Mouse (Mus musculus) embryonic facial prominence, embryonic 13.5 days (tissue): ENCODE measurements around the gene Lor. TPM values are rescaled to one million over a fixed set of nuclear protein-coding genes. Genes with fewer than 3 reads are reported as not detected.

Experiments
- ATAC-seq: fragments of 200-750 bp; cut with Nextera tagmentation; 2 replicates; pipeline ENCODE4 v1.8.0; 2017; ENCODE audit warnings: low read depth; ENCODE audit not compliant: insufficient number of reproducible peaks, insufficient read depth, low FRiP score, low TSS enrichment
- H3K27ac ChIP-seq: fragments of 300-500 bp; sonication (generic); 2 replicates; pipeline ENCODE4 v1.5.1; 2015; ENCODE audit warnings: moderate library complexity, mild to moderate bottlenecking, inconsistent platforms
- H3K27me3 ChIP-seq: fragments of 300-500 bp; sonication (generic); 2 replicates; pipeline ENCODE4 v1.6.1; 2015; ENCODE audit warnings: mild to moderate bottlenecking, inconsistent platforms
- H3K36me3 ChIP-seq: fragments of 300-500 bp; sonication (generic); 2 replicates; pipeline ENCODE4 v1.6.1; 2015; ENCODE audit warnings: mild to moderate bottlenecking, inconsistent platforms
- H3K4me1 ChIP-seq: fragments of 300-500 bp; sonication (generic); 2 replicates; pipeline ENCODE4 v1.6.1; 2015; ENCODE audit warnings: inconsistent platforms
- H3K4me2 ChIP-seq: fragments of 300-500 bp; sonication (generic); 2 replicates; pipeline ENCODE4 v1.6.1; 2015; ENCODE audit warnings: moderate library complexity, mild to moderate bottlenecking, inconsistent platforms
- H3K4me3 ChIP-seq: fragments of 300-500 bp; sonication (generic); 2 replicates; pipeline ENCODE4 v1.5.1; 2015; ENCODE audit warnings: mild to moderate bottlenecking, inconsistent platforms
- H3K9ac ChIP-seq: fragments of 300-500 bp; sonication (generic); 2 replicates; pipeline ENCODE4 v1.6.1; 2015; ENCODE audit warnings: mild to moderate bottlenecking, inconsistent platforms
- H3K9me3 ChIP-seq: fragments of 300-500 bp; sonication (generic); 2 replicates; pipeline ENCODE4 v1.6.1; 2016; ENCODE audit warnings: inconsistent platforms
- WGBS: fragments of 180-500 bp; shearing (Covaris S2); methylation state at CpG from one replicate; pipeline ENCODE4 v1.1.7; 2015; ENCODE audit warnings: mixed read lengths; 5-methylcytosine and 5-hydroxymethylcytosine counted together
- microRNA-seq: library from miRNA; unstranded; fragments of <30 nt; microRNA quantifications from one replicate; pipeline ENCODE4, GENCODE M21; 2016
- polyA plus RNA-seq: library from polyadenylated mRNA; unstranded; fragments of >200 nt; fragmentation: Nextera tagmentation; extraction: Ambion mirVana; gene quantifications from 2 replicates; pipeline ENCODE4 v1.2.1, GENCODE M21; 2015

Lor gene
- polyA plus RNA-seq, 1 experiment from 2014 or later: 1.9 TPM

DNA sequence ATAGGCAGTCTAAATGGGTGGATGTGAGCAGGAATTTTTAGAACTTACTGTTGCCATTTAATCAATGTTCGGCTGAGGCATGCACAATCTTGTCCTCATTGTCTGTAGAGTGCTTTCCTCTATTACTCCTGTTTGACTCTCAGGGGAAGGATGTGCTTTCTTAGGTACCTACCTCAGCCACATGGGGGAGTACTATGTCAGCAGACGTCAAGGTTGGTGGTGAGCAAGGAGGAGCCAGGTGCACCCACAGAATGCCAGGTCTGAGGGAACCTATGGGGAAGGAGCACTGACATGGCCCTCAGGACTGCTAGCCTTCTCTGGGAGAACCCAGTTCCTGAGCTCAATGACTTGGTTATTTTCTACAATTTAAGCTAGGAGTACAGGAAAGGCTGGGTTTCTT is 49.7 kb downstream of the Lor start:
- Histone ChIP-seq H3K4me3 (no peak overlapping the region), H3K27me3 (no peaks in the 10 kb centered on the region), H3K36me3 (no peaks in the 10 kb centered on the region), H3K9ac (no peak overlapping the region), H3K9me3 (no peaks in the 10 kb centered on the region), H3K27ac (no peak overlapping the region), H3K4me2 (no peak overlapping the region), H3K4me1 (no peaks in the 10 kb centered on the region)
- 37% methylated on average over 2 of the region's 2 CpGs for WGBS
- ATAC-seq: no peak

Small RNA genes lying within 50 kb of the gene (microRNA-seq; reads per million reads assigned to microRNA genes)
- gene Gm25145: not detected

Other genes with a start within 250 kb of the Lor start
- gene Pglyrp3, start 68.6 kb downstream of the Lor start, polyA plus RNA-seq: 1.1 TPM in 1 of 2 replicates, not detected in the other
- gene Prr9, start 40.8 kb upstream of the Lor start, polyA plus RNA-seq: not detected in 2 replicates
- gene Lelp1, start 59.6 kb upstream of the Lor start, polyA plus RNA-seq: not detected in 2 replicates
- gene Sprr2a1, start 132.7 kb upstream of the Lor start, polyA plus RNA-seq: 0.26 TPM in 1 of 2 replicates, not detected in the other
- 21.6 TPM in 1 of 2 replicates, not detected in the other for gene Sprr2a2, start 132.8 kb upstream of the Lor start, polyA plus RNA-seq
- 0.56 TPM in 1 of 2 replicates, not detected in the other for gene Sprr2a3, start 202.3 kb upstream of the Lor start, polyA plus RNA-seq
- gene Sprr2b, start 233.5 kb upstream of the Lor start, polyA plus RNA-seq: not detected in 2 replicates